Mouse (Mus musculus) midbrain, embryonic 13.5 days (tissue): ENCODE measurements around the gene Kdm1b. TPM values are rescaled to one million over a fixed set of nuclear protein-coding genes. Genes with fewer than 3 reads are reported as not detected.
A peak's percentile ranks its signal among the peaks of the same experiment; 100 is the strongest.

Experiments used
- ATAC-seq: fragments of 200-750 bp; cut with Nextera tagmentation; 2 replicates; pipeline ENCODE4 v1.8.0; 2017; ENCODE audit warnings: mild to moderate bottlenecking, moderate TSS enrichment, moderate library complexity
- H3K27ac ChIP-seq: fragments of 300-500 bp; sonication (generic); 2 replicates; pipeline ENCODE4 v1.5.1; 2015; ENCODE audit warnings: inconsistent platforms, mild to moderate bottlenecking, moderate library complexity
- H3K27me3 ChIP-seq: fragments of 300-500 bp; sonication (generic); 2 replicates; pipeline ENCODE4 v1.6.1; 2015; ENCODE audit warnings: mild to moderate bottlenecking, inconsistent platforms
- H3K36me3 ChIP-seq: fragments of 300-500 bp; sonication (generic); 2 replicates; pipeline ENCODE4 v1.6.1; 2015; ENCODE audit warnings: mild to moderate bottlenecking, inconsistent platforms
- H3K4me1 ChIP-seq: fragments of 300-500 bp; sonication (generic); replicated peaks from 2 replicates; pipeline ENCODE4 v1.6.1; 2015; ENCODE audit warnings: inconsistent platforms
- H3K4me2 ChIP-seq: fragments of 300-500 bp; sonication (generic); replicated peaks from 2 replicates; pipeline ENCODE4 v1.6.1; 2015; ENCODE audit warnings: moderate library complexity, mild to moderate bottlenecking, inconsistent platforms
- H3K4me3 ChIP-seq: fragments of 300-500 bp; sonication (generic); replicated peaks from 2 replicates; pipeline ENCODE4 v1.5.1; 2015; ENCODE audit warnings: mild to moderate bottlenecking, inconsistent platforms
- H3K9ac ChIP-seq: fragments of 300-500 bp; sonication (generic); replicated peaks from 2 replicates; pipeline ENCODE4 v1.6.1; 2015; ENCODE audit warnings: mild to moderate bottlenecking, inconsistent platforms
- H3K9me3 ChIP-seq: fragments of 300-500 bp; sonication (generic); 2 replicates; pipeline ENCODE4 v1.6.1; 2016; ENCODE audit warnings: mild to moderate bottlenecking, inconsistent platforms
- WGBS: fragments of 180-500 bp; shearing (Covaris S2); methylation state at CpG from one replicate; pipeline ENCODE4 v1.1.7; 2015; 5-methylcytosine and 5-hydroxymethylcytosine counted together
- polyA plus RNA-seq: library from polyadenylated mRNA; unstranded; fragments of >200 nt; fragmentation: Nextera tagmentation; extraction: Ambion mirVana; gene quantifications from 2 replicates; pipeline ENCODE4 v1.2.1, GENCODE M21; 2015

Gene Kdm1b
- 20.6 and 22.3 TPM in 2 replicates for polyA plus RNA-seq

DNA sequence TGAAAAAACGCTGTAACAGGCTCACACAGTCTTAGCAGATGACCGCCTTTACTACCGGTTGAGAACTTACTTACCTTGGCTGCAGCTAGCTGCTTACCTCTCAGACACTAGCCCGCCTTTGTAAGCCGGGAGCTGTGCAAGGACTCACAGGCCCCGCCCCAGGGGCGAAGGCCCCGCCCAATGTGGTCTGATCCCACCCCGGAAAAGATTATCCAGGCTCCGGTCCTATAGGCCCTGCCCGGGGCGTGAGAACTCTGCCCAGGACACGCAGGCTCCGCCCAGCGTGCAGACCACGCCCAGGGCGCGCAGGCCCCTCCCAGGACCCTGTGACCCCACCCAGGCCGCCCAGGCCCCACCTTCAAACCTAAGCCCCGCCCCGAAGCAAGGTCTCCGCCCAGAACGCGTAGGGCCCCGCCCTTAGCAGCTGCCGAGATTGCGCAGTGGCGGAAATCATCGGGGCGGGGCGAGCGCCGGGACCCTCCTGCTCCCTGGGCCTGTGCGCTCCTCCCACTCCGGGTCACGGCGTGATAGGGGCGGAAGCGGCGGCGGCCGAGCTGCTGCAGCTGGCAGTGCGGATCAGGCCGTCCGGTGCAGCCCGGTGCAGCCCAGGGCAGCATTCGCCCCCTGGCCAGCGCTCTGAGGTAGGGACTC, at the start of gene Kdm1b:
Gene Kdm1b, plus strand, starts transcription at position 470 of the 651 bp plus-strand sequence.
- Histone ChIP-seq H3K27me3 (no peaks in the 10 kb centered on the region), H3K4me1 (peaks cover 31% of the 10 kb centered on the region), H3K4me2 (peak within 1 kb of the TSS; percentile 99), H3K36me3 (no peaks in the 10 kb centered on the region), H3K27ac (peak within 1 kb of the TSS; percentile 69), H3K9ac (peak within 1 kb of the TSS; percentile 80), H3K9me3 (no peaks in the 10 kb centered on the region), H3K4me3 (peak within 1 kb of the TSS; percentile 79)
- peak; percentile 96 for ATAC-seq
- 1% methylated on average over 48 of the region's 48 CpGs for WGBS

DNA sequence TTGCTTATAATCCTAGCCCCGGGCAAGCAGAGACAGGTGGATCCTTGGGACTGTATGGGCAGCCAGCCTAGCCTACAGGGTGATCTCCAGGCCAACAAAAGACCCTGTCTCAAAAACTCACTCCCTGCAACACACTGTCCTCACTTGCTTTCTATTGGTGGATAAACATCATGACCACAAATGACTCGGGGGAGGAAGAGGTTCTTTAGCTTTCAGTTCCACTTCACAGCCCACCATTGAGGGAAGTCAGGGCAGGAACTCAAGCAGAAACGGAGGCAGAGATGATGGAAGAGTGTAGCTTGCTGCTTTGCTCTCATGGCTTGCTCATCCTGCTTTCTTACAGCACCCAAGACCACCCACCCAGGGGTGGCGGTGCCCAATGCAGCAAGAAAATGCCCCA, 45.9 kb upstream of the Kdm1b start:
- Histone ChIP-seq H3K4me1 (no peaks in the 10 kb centered on the region), H3K4me3 (no peak overlapping the region), H3K36me3 (no peaks in the 10 kb centered on the region), H3K9me3 (no peaks in the 10 kb centered on the region), H3K4me2 (no peak overlapping the region), H3K27ac (no peak overlapping the region), H3K9ac (no peak overlapping the region), H3K27me3 (no peaks in the 10 kb centered on the region)
- WGBS, result 65% methylated on average over 4 of the region's 4 CpGs
- ATAC-seq, result no peak

DNA sequence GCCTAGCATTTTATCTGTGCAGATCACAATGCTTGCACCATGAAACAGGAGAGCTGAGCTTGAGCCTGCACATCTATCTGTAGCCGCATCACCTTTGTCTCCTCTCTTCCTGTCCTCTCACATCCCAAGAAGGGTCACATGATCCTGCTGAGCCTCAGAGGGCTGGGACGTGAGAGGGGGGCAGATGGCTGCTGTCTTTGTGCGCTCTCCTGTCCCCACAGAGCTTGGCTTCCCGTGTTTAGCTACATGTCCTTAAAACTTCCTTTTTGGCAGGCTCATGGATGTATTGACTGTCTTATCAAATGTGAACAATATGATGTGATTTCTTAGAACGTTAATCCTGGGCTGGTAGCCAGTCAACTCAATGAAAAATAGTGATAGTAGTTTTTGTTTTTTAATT, 43.8 kb upstream of the Kdm1b start:
- Histone ChIP-seq H3K27ac (no peak overlapping the region), H3K27me3 (no peaks in the 10 kb centered on the region), H3K9ac (no peak overlapping the region), H3K4me1 (no peaks in the 10 kb centered on the region), H3K4me3 (no peak overlapping the region), H3K4me2 (no peak overlapping the region), H3K9me3 (no peaks in the 10 kb centered on the region), H3K36me3 (no peaks in the 10 kb centered on the region)
- 67% methylated on average over 5 of the region's 5 CpGs for WGBS
- ATAC-seq, result no peak

DNA sequence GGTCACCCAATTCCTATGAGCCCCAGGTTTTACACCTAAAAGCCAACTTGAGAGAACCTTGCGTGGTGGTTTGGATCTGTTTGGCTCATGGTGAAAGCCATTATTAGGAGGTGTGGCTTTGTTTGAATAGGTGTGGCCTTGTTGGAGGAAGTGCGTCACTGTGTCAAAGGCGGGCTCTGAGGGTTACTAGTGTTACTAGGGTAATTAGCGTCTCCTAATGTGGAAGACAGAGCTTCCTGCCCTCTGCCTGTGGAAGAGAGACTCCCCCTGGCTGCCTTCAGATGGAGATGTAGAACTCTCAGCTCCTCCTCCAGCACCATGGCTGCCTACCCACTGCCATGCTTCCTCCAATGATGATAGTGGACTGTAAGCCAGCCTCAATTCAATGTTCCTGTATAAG, 41.7 kb upstream of the Kdm1b start:
- H3K36me3 ChIP-seq, result no peaks in the 10 kb centered on the region
- no peak overlapping the region for H3K9ac ChIP-seq
- no peaks in the 10 kb centered on the region for H3K27me3 ChIP-seq
- H3K27ac ChIP-seq, result no peak overlapping the region
- no peak overlapping the region for H3K4me3 ChIP-seq
- no peak for ATAC-seq
- no peaks in the 10 kb centered on the region for H3K9me3 ChIP-seq
- WGBS, result 93% methylated on average over 4 of the region's 4 CpGs
- no peak overlapping the region for H3K4me2 ChIP-seq
- H3K4me1 ChIP-seq, result no peaks in the 10 kb centered on the region

DNA sequence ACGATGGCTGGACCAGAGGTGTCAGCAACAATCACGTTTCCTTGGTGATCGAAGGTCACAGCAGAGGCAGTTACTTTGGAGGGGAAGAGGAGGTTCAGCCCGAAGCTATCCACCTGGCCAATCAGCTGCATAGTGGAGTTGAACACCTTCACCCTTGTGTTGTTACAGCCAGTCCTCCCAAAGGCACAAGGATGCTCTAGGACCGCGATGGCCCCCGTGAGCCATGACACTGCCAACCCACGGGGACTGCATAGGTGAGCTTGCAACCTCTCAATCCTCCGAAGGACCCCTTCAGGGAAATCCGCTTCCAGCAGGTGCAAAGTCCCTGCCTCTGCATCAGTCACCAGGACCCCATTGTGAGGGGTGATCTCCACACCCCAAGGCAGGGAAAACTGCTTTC, 29.6 kb upstream of the Kdm1b start:
- H3K9ac ChIP-seq, result peak overlapping the region; percentile 69; the same call in 1 of the 2 replicates
- 69% methylated on average over 10 of the region's 10 CpGs for WGBS
- peak overlapping the region; percentile 95 for H3K4me2 ChIP-seq
- peak; percentile 13; the same call in 1 of the 2 replicates for ATAC-seq
- no peak overlapping the region for H3K27ac ChIP-seq
- peak overlapping the region; percentile 63 for H3K4me3 ChIP-seq
- peaks cover 11% of the 10 kb centered on the region; the same call in 1 of the 2 replicates for H3K4me1 ChIP-seq
- peaks cover 14% of the 10 kb centered on the region for H3K36me3 ChIP-seq
- peaks cover 6% of the 10 kb centered on the region; the same call in 1 of the 2 replicates for H3K27me3 ChIP-seq
- H3K9me3 ChIP-seq, result peaks cover 22% of the 10 kb centered on the region

DNA sequence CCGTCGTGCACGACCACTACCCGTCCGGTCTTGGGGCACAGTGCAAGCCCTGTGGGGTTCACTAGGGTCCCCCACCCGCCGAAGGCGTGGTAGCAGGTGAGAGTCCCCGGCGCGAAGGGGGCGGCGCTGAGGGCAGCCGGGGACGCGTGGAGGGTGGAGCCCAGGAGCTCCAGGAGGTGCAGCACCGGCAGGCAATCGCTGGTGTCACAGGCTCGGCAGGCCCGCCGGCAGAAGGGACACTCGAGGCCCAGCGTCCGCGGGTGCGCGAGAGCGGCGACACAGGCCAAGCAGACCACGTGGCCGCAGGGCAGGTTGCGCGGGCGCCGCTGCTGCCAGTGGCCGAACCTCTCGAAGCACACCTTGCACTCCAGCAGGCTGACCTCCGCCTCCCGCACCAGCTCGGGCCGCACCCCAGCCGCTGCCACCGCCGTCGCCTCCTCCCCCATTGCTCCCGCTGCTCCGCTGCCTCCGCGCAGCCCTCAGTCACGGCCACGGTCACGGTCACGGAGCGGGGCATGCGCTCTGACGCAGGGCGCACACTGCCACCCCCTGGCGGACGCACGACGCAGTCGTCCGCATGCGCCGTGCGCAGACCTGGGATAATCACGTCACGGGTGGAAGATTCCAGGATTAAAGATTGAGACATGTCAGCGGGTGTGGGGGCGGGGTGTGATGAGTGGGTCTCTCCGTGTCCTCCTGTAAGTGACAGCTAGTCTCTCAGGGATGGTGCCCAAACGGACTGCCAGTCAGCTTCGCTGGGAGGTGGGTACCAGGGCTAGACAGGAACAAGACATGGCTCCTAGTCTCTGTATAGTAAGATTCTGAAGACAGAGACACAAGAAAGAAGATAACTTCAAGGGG, 28.7 kb upstream of the Kdm1b start, which contains the start of gene Nhlrc1:
Gene Nhlrc1, minus strand, starts transcription at position 517 of the 861 bp plus-strand sequence.
- H3K36me3 ChIP-seq, result peaks cover 12% of the 10 kb centered on the region
- H3K9ac ChIP-seq, result peak within 1 kb of the TSS; percentile 69
- H3K9me3 ChIP-seq, result peaks cover 18% of the 10 kb centered on the region
- H3K4me2 ChIP-seq, result peak within 1 kb of the TSS; percentile 95
- peaks cover 11% of the 10 kb centered on the region; the same call in 1 of the 2 replicates for H3K4me1 ChIP-seq
- H3K27me3 ChIP-seq, result peaks cover 6% of the 10 kb centered on the region; the same call in 1 of the 2 replicates
- ATAC-seq, result peak; percentile 91
- no peak within 1 kb of the TSS for H3K27ac ChIP-seq
- WGBS, result 2% methylated on average over 65 of the region's 73 CpGs
- H3K4me3 ChIP-seq, result peak within 1 kb of the TSS; percentile 63

DNA sequence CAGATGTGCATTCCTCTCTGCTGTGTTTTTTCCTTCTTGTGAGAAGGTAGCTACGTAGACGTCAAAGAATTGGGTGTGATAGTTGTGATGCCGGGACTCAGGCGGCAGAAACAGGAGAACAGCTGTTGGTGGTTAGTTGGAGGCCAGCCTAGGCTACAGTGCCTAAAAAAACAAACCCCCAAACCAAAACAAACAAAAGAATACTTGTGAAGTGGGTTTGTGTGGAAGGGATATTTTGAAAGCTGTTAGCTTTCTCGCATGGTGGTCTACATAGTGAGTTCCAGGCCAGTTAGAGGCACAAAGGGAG, 28.2 kb upstream of the Kdm1b start:
- WGBS, result 82% methylated on average over 5 of the region's 5 CpGs
- H3K27ac ChIP-seq, result no peak overlapping the region
- H3K36me3 ChIP-seq, result peaks cover 7% of the 10 kb centered on the region
- no peak for ATAC-seq
- peaks cover 13% of the 10 kb centered on the region; the same call in 1 of the 2 replicates for H3K9me3 ChIP-seq
- H3K4me2 ChIP-seq, result peak overlapping the region; percentile 95
- H3K4me1 ChIP-seq, result peaks cover 11% of the 10 kb centered on the region; the same call in 1 of the 2 replicates
- H3K9ac ChIP-seq, result no peak overlapping the region
- H3K4me3 ChIP-seq, result peak overlapping the region; percentile 63
- H3K27me3 ChIP-seq, result peaks cover 6% of the 10 kb centered on the region; the same call in 1 of the 2 replicates

DNA sequence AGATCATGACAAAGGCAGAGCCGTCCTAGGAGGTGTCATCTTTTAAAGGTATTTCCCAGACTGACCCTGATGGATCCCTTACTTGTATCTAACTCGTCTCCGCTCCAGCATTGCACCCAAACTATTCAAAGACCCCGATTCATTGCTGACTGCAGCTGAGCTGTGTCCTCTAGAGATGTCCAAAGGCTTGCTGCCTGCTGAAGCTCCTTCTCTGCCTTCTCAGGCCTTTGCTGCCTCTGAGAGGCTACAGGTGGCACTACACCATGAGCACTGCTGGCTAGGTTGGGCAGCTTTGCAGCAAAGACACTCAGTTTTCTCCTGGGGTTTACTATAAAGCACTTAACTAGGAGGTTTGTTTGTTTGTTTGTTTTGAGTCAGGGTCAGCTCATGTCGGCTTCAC, 26.0 kb upstream of the Kdm1b start:
- Histone ChIP-seq H3K4me1 (peaks cover 11% of the 10 kb centered on the region; the same call in 1 of the 2 replicates), H3K9ac (no peak overlapping the region), H3K36me3 (peaks cover 4% of the 10 kb centered on the region; the same call in 1 of the 2 replicates), H3K27ac (no peak overlapping the region), H3K9me3 (no peaks in the 10 kb centered on the region), H3K4me3 (no peak overlapping the region), H3K4me2 (no peak overlapping the region), H3K27me3 (peaks cover 6% of the 10 kb centered on the region; the same call in 1 of the 2 replicates)
- no peak for ATAC-seq
- WGBS, result 50% methylated on average over 5 of the region's 5 CpGs

DNA sequence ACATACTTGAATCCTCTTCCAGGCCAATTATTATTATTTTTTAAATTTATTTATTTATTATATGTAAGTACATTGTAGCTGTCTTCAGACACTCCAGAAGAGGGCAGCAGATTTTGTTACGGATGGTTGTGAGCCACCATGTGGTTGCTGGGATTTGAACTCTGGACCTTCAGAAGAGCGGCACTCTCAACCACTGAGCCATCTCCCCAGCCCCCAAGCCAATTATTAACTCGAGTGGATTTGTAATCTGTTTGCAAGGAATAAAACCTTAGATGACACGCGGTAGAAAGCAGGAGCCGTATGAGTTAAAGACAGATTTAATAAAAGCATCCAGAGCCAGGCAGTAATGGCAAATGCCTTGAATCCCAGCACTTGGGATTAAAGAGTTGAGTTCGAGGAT, 23.5 kb upstream of the Kdm1b start:
- Histone ChIP-seq H3K36me3 (peaks cover 9% of the 10 kb centered on the region), H3K4me1 (no peaks in the 10 kb centered on the region), H3K4me2 (no peak overlapping the region), H3K9me3 (no peaks in the 10 kb centered on the region), H3K27me3 (no peaks in the 10 kb centered on the region), H3K4me3 (no peak overlapping the region), H3K9ac (no peak overlapping the region), H3K27ac (no peak overlapping the region)
- no peak for ATAC-seq
- 89% methylated on average over 7 of the region's 7 CpGs for WGBS

DNA sequence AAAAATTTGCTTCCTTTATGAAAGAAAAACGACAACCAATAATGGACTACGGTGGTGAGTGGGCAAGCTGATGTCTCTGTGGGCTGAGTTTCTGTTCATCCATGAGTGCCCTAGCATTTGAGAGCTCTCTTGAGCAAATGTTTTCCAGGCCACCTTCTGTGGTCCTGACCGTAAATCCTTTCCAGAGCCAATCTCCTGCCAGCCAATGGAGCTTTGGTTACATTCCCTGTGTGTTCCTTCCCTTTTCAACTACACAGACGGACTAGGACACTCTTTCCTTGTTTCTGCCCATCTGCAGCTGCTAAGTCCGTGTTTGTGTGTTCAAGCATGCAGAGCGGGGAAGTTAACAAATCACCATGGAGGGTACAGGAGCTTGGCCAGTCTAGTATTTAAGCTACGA, 22.5 kb upstream of the Kdm1b start:
- H3K9ac ChIP-seq, result no peak overlapping the region
- ATAC-seq, result no peak
- no peaks in the 10 kb centered on the region for H3K9me3 ChIP-seq
- H3K4me1 ChIP-seq, result no peaks in the 10 kb centered on the region
- no peak overlapping the region for H3K27ac ChIP-seq
- no peak overlapping the region for H3K4me2 ChIP-seq
- H3K27me3 ChIP-seq, result no peaks in the 10 kb centered on the region
- 89% methylated on average over 7 of the region's 7 CpGs for WGBS
- no peak overlapping the region for H3K4me3 ChIP-seq
- peaks cover 17% of the 10 kb centered on the region for H3K36me3 ChIP-seq

DNA sequence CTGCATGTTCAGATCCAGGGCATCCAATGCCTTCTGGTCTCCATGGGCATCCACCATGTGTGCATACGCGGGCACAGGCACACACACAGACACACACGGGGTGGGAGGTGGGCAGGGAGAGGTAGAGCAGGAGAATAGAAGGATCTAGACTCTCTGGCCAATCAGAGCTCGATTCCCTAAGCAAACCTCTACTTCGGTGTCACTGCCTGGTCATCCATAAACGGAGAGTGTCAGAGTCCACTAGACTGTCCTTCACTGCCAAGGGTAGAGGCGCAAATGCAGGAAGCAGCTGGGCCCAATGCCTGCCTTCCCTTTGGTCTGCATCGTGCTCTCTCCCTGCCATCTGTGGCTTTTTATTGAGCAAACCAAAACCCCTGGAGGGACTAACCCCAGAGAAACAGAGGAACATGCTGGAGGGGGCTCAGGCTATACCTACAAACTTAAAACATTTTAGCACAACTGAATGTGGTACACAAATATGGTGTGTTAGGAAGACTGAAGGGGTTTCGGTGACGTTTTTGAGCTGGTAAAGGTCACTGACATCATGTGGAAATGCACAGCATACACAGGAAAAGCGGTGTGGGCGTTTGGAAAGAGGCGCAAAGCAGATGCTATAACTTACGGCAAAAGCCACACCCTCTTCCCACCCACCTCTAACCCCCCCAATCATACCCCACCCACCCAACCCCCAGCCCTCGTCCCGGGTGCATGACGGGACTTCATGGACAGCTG, 12.8 kb upstream of the Kdm1b start:
- Histone ChIP-seq H3K36me3 (peaks cover 40% of the 10 kb centered on the region), H3K27me3 (no peaks in the 10 kb centered on the region), H3K4me1 (no peaks in the 10 kb centered on the region), H3K4me3 (no peak overlapping the region), H3K9ac (no peak overlapping the region), H3K4me2 (no peak overlapping the region), H3K9me3 (no peaks in the 10 kb centered on the region), H3K27ac (no peak overlapping the region)
- ATAC-seq, result no peak
- WGBS, result 92% methylated on average over 17 of the region's 17 CpGs

DNA sequence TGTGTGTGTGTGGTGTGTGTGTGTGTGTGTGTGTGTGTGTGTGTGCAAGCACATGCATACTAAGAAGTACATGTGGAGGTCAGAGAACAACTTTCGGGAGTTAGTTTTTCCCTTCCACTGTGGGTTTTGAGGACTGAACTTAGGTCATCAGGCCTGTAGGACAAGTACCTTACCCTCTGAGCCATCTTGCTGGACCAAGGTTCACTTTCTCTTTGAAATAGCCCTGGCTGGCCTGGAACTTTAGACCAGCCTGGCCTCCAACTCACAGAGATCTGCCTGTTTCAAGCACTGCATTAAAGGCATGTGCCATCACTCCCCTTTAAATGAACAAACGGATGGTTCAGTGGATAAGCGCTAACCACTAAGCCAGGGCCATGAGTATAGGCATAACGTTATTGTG, 9.7 kb upstream of the Kdm1b start:
- Histone ChIP-seq H3K27me3 (no peaks in the 10 kb centered on the region), H3K4me1 (no peaks in the 10 kb centered on the region), H3K4me3 (no peak overlapping the region), H3K36me3 (peaks cover 33% of the 10 kb centered on the region), H3K9me3 (no peaks in the 10 kb centered on the region), H3K9ac (no peak overlapping the region), H3K4me2 (no peak overlapping the region), H3K27ac (no peak overlapping the region)
- ATAC-seq, result no peak
- 92% methylated on average over 4 of the region's 4 CpGs for WGBS
